Mouse (Mus musculus) embryonic fibroblast, embryonic 13.5 days (primary cell): ENCODE results near the gene Cdr2. TPM values are rescaled to one million over a fixed set of nuclear protein-coding genes. Genes with fewer than 3 reads are reported as not detected.
A peak's percentile ranks its signal among the peaks of the same experiment; 100 is the strongest.
"Not testable (repeated sequence)": the region's sequence is repeated elsewhere in the genome, so short reads cannot be mapped to it uniquely, and the experiment has no call there.

ENCODE experiments used
- H3K27ac ChIP-seq: 2 replicates; pipeline ENCODE4 v1.5.1; 2012; ENCODE audit warnings: low read length, control low read depth, inconsistent platforms; ENCODE audit not compliant: insufficient read depth
- H3K4me1 ChIP-seq: 2 replicates; pipeline ENCODE4 v1.6.1; 2011; ENCODE audit warnings: low read length; ENCODE audit not compliant: control insufficient read depth, insufficient read depth
- H3K4me3 ChIP-seq: 2 replicates; pipeline ENCODE4 v1.5.1; 2011; ENCODE audit warnings: mild to moderate bottlenecking, control low read depth, low read length; ENCODE audit not compliant: insufficient read depth
- CTCF ChIP-seq: IDR thresholded peaks from 2 replicates; pipeline ENCODE4 v1.5.1; 2011; ENCODE audit warnings: mild to moderate bottlenecking, control low read depth, low read length, moderate library complexity, borderline replicate concordance; ENCODE audit not compliant: insufficient read depth
- POLR2A ChIP-seq: IDR thresholded peaks from 2 replicates; pipeline ENCODE4 v1.6.1; 2011; ENCODE audit warnings: low read depth, mild to moderate bottlenecking, control low read depth, low read length, moderate library complexity
- polyA plus RNA-seq: library from polyadenylated mRNA; stranded (reverse); fragments of >200 nt; gene quantifications from 2 replicates; pipeline ENCODE4 v1.2.4, GENCODE M21; 2011; ENCODE audit warnings: low read depth; ENCODE audit not compliant: missing spikeins, insufficient read length

Cdr2 gene
- polyA plus RNA-seq, 1 experiment = 44.6 TPM

- Histone ChIP-seq H3K27ac (no peak overlapping the region), H3K4me3 (no peak overlapping the region), H3K4me1 (no peaks in the 10 kb centered on the region)
- TF ChIP-seq CTCF = no peak
- TF ChIP-seq POLR2A = no peak
Observed at GRCm38 (mm10) chr7:120936522-120936921, 45.6 kb downstream of the Cdr2 start.

GRCm38 (mm10) chr7:120934716-120935115 lies 47.4 kb downstream of the Cdr2 start:
- Histone ChIP-seq H3K4me1 (no peaks in the 10 kb centered on the region), H3K27ac (no peak overlapping the region), H3K4me3 (no peak overlapping the region)
- TF ChIP-seq CTCF (peak; percentile 54; the same call in 1 of the 2 replicates), POLR2A (no peak)

GRCm38 (mm10) chr7:120933680-120934195 lies 48.4 kb downstream of the Cdr2 start:
- H3K4me1 ChIP-seq = no peaks in the 10 kb centered on the region
- TF ChIP-seq CTCF (no peak), POLR2A (no peak)
- no peak overlapping the region for H3K4me3 ChIP-seq
- no peak overlapping the region for H3K27ac ChIP-seq

- no peaks in the 10 kb centered on the region for H3K4me1 ChIP-seq
- no peak for TF ChIP-seq CTCF
- TF ChIP-seq POLR2A = no peak
- H3K4me3 ChIP-seq = no peak overlapping the region
- H3K27ac ChIP-seq = no peak overlapping the region
Observed at GRCm38 (mm10) chr7:120933110-120933509, 49.0 kb downstream of the Cdr2 start.

- no peak for TF ChIP-seq CTCF
- peak; percentile 30; the same call in 1 of the 2 replicates for TF ChIP-seq POLR2A
- peaks cover 6% of the 10 kb centered on the region for H3K4me1 ChIP-seq
- H3K27ac ChIP-seq = peak overlapping the region; percentile 54
- peak overlapping the region; percentile 77 for H3K4me3 ChIP-seq
Observed at GRCm38 (mm10) chr7:120918526-120918962, 63.6 kb downstream of the Cdr2 start.

- H3K27ac ChIP-seq = peak within 1 kb of the TSS; percentile 54
- peaks cover 6% of the 10 kb centered on the region for H3K4me1 ChIP-seq
- peak within 1 kb of the TSS; percentile 77 for H3K4me3 ChIP-seq
- TF ChIP-seq POLR2A (peak; percentile 50; the same call in 1 of the 2 replicates), CTCF (peak; percentile 92)
Observed at GRCm38 (mm10) chr7:120917592-120918461, 64.3 kb downstream of the Cdr2 start, which contains the start of gene Polr3e. Polr3e (plus strand) TSS chr7:120917744.

- H3K27ac ChIP-seq = no peak overlapping the region
- no peak for TF ChIP-seq CTCF
- H3K4me1 ChIP-seq = peaks cover 6% of the 10 kb centered on the region
- peak overlapping the region; percentile 26; the same call in 1 of the 2 replicates for H3K4me3 ChIP-seq
Observed at GRCm38 (mm10) chr7:120917279-120917591, 64.9 kb downstream of the Cdr2 start.

- no peak overlapping the region for H3K4me3 ChIP-seq
- peaks cover 6% of the 10 kb centered on the region for H3K4me1 ChIP-seq
- no peak for TF ChIP-seq POLR2A
- no peak overlapping the region for H3K27ac ChIP-seq
Observed at GRCm38 (mm10) chr7:120916262-120916875, 65.7 kb downstream of the Cdr2 start.

- no peaks in the 10 kb centered on the region for H3K4me1 ChIP-seq
- H3K27ac ChIP-seq = no peak overlapping the region
- TF ChIP-seq CTCF (no peak), POLR2A (no peak)
- no peak overlapping the region for H3K4me3 ChIP-seq
Observed at GRCm38 (mm10) chr7:120913332-120913731, 68.8 kb downstream of the Cdr2 start.

- not testable (repeated sequence) for H3K27ac ChIP-seq
Observed at GRCm38 (mm10) chr7:120911268-120911667, 70.8 kb downstream of the Cdr2 start.

GRCm38 (mm10) chr7:120910172-120910571 lies 71.9 kb downstream of the Cdr2 start:
- H3K27ac ChIP-seq, H3K4me3 ChIP-seq, H3K4me1 ChIP-seq: not testable (repeated sequence)

More at GRCm38 (mm10) chr7:120911268-120911667, 70.8 kb downstream of the Cdr2 start:
- H3K4me1 ChIP-seq, H3K4me3 ChIP-seq: not testable (repeated sequence)
